Mouse (Mus musculus) layer of hippocampus, adult 8-10 months (tissue): ENCODE results near the gene Mocs3. TPM values are rescaled to one million over a fixed set of nuclear protein-coding genes. Genes with fewer than 3 reads are reported as not detected.

ENCODE experiments used
- DNase-seq, 2 experiments: peaks; one replicate each; pipeline ENCODE4 v3.0.0; 2022; ENCODE audit warnings: low spot score in 2 of 2
- total RNA-seq, 4 experiments: library from RNA; stranded (reverse); gene quantifications; 2 replicates each; pipeline ENCODE4 v1.2.4; 2022

Mocs3 gene
- total RNA-seq, 4 experiments from 2014 or later, result 15.6 to 19.8 (median 17.4) TPM

GRCm38 (mm10) chr2:168238335-168238734 is 7.9 kb downstream of the Mocs3 start:
- no peak for DNase-seq

- DNase-seq, result no peak
Measured at GRCm38 (mm10) chr2:168242841-168243240, 12.4 kb downstream of the Mocs3 start.

DNA sequence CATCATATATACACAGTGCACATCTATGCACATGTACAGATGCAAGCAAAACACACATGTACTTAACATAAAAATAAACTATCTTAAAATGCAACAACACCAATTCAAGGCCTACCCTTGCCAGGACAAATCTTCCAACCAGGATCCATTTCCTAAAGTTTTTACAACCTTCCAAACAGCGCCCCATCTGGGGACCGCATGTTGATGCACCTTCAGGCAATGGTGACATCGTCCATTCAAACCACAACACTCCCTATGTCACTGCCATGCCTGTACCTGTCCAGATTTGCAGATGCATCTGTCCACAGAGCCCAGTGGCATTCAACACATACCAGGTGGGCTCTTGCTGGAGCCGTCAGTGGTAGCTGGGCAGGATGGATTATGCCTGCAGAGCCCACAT is 12.9 kb downstream of the Mocs3 start:
- no peak for DNase-seq

DNA sequence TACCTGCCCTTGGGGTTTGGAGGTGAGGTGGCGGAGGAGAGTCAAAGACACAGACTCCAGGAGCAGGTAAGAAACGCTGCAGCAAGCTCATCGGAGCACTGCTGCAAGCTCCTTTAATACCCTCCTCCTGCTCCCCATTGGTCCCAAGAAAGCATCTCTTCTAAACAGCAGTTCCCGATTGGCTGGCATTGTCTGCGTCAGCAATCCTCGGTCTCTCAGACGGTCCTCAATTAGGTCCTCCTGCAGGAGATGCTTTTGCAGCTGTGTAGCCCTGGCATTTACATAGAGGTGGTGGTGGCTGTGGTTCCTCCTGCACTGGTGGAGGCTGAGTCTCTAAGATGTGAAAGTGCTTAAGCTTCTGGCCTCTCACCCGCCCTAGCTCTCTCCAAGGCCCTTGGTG is 15.1 kb downstream of the Mocs3 start:
- no peak for DNase-seq

- no peak for DNase-seq
Measured at GRCm38 (mm10) chr2:168248167-168248855, 17.9 kb downstream of the Mocs3 start.

- DNase-seq, result no peak
Measured at GRCm38 (mm10) chr2:168248856-168249245, 18.4 kb downstream of the Mocs3 start.

GRCm38 (mm10) chr2:168250270-168250669 is 19.8 kb downstream of the Mocs3 start:
- DNase-seq, result peak; percentile 71 to 91

DNA sequence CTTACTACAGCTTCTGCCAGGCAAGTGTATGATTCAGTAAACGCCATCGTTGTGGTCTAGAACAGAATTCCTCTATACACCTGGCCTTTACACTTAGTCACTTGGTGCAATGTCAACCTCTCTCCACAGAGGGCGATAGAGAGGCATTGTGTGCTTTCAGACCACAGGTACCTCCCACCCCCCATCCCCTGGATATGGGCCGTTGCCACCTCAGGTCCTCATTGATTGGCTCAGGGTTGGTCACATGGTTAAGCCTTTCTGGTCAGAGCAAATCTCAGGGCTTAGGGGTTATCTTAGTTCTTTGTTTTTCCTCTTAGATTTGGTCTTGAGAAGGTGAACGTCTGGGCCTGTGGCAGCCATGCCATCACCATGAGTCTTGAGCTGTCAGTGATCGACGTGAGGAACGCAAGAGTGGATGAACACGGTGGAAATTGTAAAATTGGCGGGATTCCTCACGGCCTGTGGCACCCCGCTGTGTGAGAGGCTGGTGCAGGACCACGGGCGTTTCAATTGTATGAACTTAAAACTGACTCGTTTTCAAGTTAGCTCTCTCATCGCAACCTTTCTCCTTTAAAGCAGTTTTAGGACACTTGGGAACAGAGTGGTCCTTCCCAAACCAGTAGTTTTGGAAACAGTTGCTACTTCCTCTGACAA is 22.3 kb downstream of the Mocs3 start:
- DNase-seq, result no peak

DNA sequence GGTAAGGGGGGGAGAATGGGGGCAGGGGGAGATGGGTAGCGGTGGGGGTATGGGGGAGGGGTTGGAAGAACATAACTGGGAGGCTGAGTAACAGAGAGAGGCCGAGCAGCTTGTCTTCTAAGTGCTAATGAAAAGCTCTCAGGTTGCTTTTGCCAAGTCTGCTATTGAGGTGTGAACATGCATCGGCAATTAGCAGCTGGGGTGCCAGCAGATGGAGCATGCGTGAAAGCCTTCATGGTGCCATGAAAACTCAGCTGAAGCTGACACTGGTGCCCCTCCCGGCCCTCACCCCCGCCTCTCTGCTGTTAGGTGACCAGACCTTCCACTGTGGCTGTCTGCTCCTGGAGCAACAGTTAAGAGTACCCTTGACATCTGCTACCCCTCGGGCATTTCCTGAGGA is 23.4 kb downstream of the Mocs3 start:
- DNase-seq, result no peak

DNA sequence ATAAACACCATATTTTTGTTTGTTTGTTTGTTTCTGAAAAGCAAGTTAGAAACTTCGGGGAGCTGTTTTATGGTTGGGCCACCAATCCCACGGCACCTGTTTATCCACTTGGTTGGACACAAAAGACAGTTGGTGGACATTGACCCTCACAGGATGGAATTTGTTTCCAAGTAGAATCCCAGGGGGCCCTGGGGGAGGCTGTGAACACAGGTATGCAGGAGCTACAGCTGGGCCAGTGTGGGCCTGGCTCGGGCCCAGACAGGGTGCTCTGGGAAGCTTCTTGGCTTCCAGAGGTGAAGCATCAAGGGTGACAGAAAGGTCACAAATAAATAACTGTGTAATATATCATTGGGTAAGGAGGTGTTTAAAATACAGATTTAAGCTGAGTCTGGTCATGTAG is 26.1 kb downstream of the Mocs3 start:
- DNase-seq, result no peak

- DNase-seq, result no peak
Measured at GRCm38 (mm10) chr2:168257188-168257587, 26.8 kb downstream of the Mocs3 start.

DNA sequence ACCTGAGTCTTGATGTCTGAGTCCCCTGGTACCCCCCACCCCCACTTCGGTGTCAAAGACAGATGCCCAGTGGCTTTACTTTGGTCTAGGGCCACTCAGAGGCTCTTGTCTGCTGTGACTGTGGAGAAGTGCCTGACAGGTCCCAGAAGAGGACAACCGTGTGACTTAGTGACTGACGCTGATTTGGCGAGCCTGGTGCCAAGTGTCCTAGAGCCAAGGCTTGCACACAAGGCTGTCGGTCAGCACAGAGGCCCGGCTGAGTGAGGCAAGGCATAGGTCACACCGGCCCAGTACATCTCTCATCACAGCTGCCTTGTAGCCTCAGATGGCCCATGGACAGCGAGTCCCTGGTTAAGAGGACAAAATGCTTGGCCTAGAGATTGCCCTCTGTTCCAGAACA is 28.6 kb downstream of the Mocs3 start:
- no peak for DNase-seq

DNA sequence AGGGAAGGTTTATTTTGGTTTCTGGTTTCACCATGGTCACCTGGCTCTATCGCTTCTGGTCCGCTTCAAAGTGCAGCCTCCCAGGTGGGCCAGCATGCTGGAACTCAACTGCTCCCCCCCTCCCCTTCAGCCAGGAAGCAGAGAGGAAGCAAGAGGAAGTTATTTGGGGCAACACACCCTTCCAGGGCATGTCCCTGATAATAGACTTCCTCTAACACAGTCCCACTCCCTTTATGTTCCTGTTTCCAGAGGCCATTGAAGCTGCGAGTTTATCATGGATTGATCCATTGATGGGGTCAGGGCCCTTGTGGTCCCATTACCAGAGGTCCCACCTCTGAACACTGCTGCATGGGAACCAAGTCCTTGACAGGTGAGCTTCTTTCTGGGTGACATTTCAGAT is 29.7 kb downstream of the Mocs3 start:
- no peak for DNase-seq

GRCm38 (mm10) chr2:168260900-168261299 is 30.5 kb downstream of the Mocs3 start:
- DNase-seq, result peak; percentile 78

DNA sequence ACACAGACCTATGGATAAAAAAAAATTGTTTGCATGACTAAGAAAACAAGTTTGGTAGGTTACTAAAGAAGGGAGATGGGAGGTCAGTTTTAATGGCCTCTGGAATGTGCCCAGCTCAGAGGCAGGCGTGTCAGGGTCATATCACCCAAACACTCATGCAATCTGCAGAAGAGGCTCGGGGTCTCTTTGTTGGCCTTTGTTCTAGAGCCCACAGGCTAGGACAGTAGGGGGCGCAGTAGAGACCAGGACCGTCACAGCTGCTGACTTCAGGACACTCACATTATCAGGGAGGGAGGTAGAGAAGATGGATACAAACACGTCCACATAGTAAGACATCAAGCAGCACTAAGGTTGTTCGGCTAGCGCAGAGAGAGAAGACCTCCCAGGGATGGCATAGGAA is 37.6 kb downstream of the Mocs3 start:
- DNase-seq, result no peak

DNA sequence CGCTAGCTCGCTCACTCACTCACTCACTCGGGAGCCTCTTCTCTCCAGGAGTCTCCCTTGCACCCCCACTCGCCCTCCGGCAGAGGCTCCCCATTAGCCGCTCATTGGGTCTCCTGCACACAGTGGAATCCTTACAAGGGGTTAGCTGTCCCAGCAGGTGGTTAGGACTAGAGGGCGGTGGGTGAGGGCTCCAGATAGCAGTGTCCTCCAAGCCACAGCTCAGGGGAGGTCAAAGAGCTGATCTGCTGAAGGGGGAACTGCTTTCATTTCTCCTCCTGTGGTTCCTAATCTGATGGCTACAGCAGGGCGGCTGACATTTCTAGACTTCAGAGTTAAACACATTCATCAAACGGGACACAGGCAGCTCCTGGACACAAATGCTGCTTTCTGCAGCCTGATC is 43.0 kb downstream of the Mocs3 start:
- no peak for DNase-seq

DNA sequence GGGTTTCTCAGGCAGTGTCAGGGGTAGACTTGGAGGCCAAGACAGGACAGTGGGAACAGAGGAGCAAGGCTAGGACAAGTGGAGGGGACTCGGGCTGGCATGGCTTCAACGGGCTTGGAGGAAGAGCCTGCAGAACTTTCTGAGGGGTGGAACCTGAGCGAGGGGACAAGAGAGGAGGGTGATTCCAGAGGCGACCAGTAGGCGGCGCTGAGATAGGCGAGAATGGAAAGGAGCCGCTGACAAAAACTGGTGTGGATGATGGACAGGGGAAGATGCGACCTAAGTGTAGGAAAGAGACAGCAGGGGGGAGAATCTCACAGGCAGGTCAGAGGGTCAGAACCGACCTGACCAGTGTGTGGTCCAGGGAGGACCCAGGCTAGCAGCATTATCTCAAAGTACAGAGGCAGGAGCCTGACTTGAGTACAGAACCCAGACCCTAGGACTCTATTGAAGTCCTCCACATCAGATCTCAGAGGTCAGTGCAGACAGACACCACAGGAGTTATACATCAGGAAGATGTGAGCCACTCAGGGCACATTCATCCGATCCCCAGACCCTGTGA is 44.0 kb downstream of the Mocs3 start:
- peak; percentile 48 to 68 for DNase-seq

DNA sequence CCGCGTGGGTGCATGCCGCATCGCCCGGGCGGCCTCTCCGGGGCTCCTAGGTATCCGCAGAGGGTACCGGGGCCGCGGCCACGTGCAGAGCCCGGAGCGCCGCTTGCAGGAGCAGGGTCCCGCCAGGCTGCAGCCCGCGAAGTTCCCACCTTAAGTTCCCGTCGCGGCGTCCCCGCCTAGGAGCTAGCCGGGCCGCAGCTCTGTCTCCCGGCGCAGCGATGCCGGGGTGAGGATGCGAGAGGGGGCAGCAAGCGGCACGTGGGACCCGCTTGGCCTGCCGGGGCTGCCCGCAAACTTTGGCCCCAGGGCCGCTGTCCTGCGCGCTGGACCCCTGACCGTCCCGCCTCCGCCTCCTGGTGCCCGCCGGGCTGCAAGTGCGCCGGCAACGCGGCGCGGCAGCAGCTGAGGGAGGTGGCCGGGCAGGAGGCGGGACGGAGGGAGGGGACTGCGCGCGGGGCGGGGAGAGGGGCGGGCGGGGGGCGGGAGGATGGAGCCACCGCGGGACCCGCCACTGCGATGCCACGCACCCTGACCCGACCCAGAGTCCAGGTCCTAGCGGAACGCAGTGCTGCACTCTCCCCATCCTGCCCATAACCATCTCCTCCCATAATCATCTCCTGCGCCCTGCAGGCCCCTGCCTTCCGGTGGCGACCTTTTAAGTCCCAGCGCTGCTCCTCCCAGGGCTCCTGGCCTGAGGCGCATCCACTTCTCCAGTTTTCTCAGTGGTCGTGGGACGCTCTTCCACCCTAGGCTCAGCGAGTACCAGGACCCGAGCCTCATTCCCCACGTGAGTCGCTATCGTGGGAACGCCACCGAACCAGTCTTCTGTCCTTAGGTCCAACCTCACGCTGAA is 50.5 kb downstream of the Mocs3 start:
- no peak for DNase-seq

DNA sequence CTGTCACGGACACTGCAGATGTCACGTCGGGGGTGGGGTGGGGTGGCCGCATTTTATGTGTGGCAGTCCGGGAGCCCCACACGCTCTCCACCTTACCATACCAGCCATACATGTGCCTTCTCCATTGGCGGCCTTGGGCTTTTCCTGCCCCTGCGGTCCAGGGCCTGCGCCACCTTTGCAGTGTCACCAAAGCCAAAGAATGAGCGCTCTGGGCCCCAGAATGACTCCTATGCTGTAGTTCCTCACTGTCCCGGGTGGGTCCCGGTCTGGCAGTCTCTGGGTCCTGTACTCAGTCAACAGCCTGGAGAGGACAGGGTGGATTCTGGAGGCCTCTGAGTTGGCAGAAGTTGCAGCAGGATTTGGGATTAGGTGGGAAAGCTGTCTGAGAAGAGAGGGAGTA is 51.2 kb downstream of the Mocs3 start, which contains the start of gene Kcng1:
Gene Kcng1 (minus strand): TSS at position 155 of the 400 bp plus-strand sequence.
- no peak for DNase-seq
